Mouse (Mus musculus) testis, adult 2 months (tissue): Measurements from ENCODE around the gene Ntrk1.

ENCODE experiments used
- CTCF ChIP-seq: fragments of 200-500 bp; IDR thresholded peaks from 2 replicates; pipeline ENCODE4 v1.5.1; 2012; ENCODE audit warnings: low read depth, mild to moderate bottlenecking, inconsistent platforms, low read length, moderate library complexity; ENCODE audit not compliant: control insufficient read depth, insufficient read depth, insufficient replicate concordance
- POLR2A ChIP-seq: fragments of 200-500 bp; IDR thresholded peaks from 2 replicates; pipeline ENCODE4 v1.6.1; 2012; ENCODE audit warnings: low read depth, mild to moderate bottlenecking, inconsistent platforms, low read length, moderate library complexity; ENCODE audit not compliant: control insufficient read depth

GRCm38 (mm10) chr3:87838622-87839021 lies 43.7 kb upstream of the Ntrk1 start:
- TF ChIP-seq CTCF: peak; percentile 84; the same call in 1 of the 2 replicates
- no peak for TF ChIP-seq POLR2A
